Comparison of ENCODE assay signal across 28 mouse cellular contexts in the genomic region with DNA sequence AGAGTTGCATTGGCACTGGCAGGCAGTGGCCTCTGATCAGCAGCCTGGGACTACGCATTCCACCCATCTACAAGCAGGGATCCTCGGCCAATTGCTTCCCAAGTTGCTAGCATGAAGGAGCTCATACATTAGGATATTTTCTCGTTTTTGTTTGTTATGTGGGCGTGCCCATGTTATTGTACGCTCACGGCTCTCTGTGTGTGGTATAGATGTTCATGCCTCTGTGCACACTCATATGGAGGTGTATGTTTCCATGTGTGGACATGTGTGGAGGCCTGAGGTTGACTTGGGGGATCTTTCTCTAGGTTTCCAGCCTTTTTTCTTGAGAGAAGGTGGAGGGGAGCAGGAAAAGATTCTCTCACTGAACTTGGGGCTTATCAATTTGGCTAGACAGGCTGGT.
"Had no signal": no experiment of that assay in that cellular context is flagged by ENCODE, and none has a peak within 500 bp of the region (broad histone marks: within the 10 kb centered on the region; RNA-seq: fewer than 3 reads in every experiment).

No protein-coding gene starts in this region.

- H3K27me3 ChIP-seq: embryonic facial prominence, embryonic 12.5 days; embryonic facial prominence, embryonic 15.5 days had no signal

- H3K4me3 ChIP-seq: embryonic facial prominence, embryonic 10.5 days; embryonic facial prominence, embryonic 12.5 days; embryonic facial prominence, embryonic 13.5 days; embryonic facial prominence, embryonic 15.5 days; erythroblast, embryonic 14.5 days; forebrain, embryonic 10.5 days; forebrain, embryonic 12.5 days; forebrain, embryonic 13.5 days; forebrain, embryonic 15.5 days; gastrocnemius, adult 2 months; heart, adult 2 months had no signal

- H3K9me3 ChIP-seq: embryonic facial prominence, embryonic 10.5 days; embryonic facial prominence, embryonic 12.5 days; embryonic facial prominence, embryonic 13.5 days; embryonic facial prominence, embryonic 15.5 days; forebrain, embryonic 10.5 days; forebrain, embryonic 12.5 days; forebrain, embryonic 13.5 days; forebrain, embryonic 15.5 days had no signal

- H3K9ac ChIP-seq: embryonic facial prominence, embryonic 12.5 days; embryonic facial prominence, embryonic 13.5 days; embryonic facial prominence, embryonic 15.5 days; forebrain, embryonic 12.5 days; forebrain, embryonic 13.5 days; forebrain, embryonic 15.5 days; forebrain, postnatal 0 days had no signal

- H3K4me2 ChIP-seq: embryonic facial prominence, embryonic 12.5 days; embryonic facial prominence, embryonic 13.5 days; embryonic facial prominence, embryonic 15.5 days; forebrain, embryonic 12.5 days; forebrain, embryonic 13.5 days; forebrain, embryonic 15.5 days had no signal

- ATAC-seq: forebrain, embryonic 13.5 days; forebrain, embryonic 14.5 days; forebrain, embryonic 15.5 days; forebrain, embryonic 16.5 days; forebrain, postnatal 0 days had no signal

- H3K36me3 ChIP-seq: embryonic facial prominence, embryonic 10.5 days; embryonic facial prominence, embryonic 12.5 days; embryonic facial prominence, embryonic 13.5 days; embryonic facial prominence, embryonic 15.5 days; forebrain, embryonic 10.5 days; forebrain, embryonic 12.5 days; forebrain, embryonic 15.5 days had no signal

- DNase-seq: cerebellum, adult 2 months; cerebellum, adult 8-10 months; cerebellum, adult 9-10 months; cerebellum, adult 9-11 months; cerebellum, postnatal 10 days; cerebellum, postnatal 14 days; cerebellum, postnatal 25 days; cerebellum, postnatal 36 days; embryo, embryonic 11 days; forebrain, postnatal 0 days; gastrocnemius, adult 2 months; gastrocnemius, postnatal 10 days; gastrocnemius, postnatal 14 days; gastrocnemius, postnatal 25 days; gastrocnemius, postnatal 36 days; heart, adult 18-20 months; heart, adult 2 months had no signal

- H3K27ac ChIP-seq: embryonic facial prominence, embryonic 10.5 days; embryonic facial prominence, embryonic 12.5 days; embryonic facial prominence, embryonic 13.5 days; embryonic facial prominence, embryonic 15.5 days; forebrain, embryonic 10.5 days; forebrain, embryonic 12.5 days; forebrain, embryonic 13.5 days; forebrain, embryonic 15.5 days; gastrocnemius, adult 2 months; heart, adult 2 months had no signal
